Mouse (Mus musculus) effector memory CD4-positive, alpha-beta T cell, adult 5 months (primary cell): ENCODE results near the gene Speer4c. TPM values are rescaled to one million over a fixed set of nuclear protein-coding genes. Genes with fewer than 3 reads are reported as not detected.

Source experiments
- polyA plus RNA-seq: library from polyadenylated mRNA; unstranded; fragments of 100-300 nt; shearing (Covaris generic); gene quantifications from one replicate; pipeline ENCODE4 v1.2.1, GENCODE M21; 2017

The Speer4c gene
- not detected for polyA plus RNA-seq

GRCm38 (mm10) chr5:15714171-15714570 is at the start of gene Speer4c:
TSS of gene Speer4c (minus strand) at chr5:15714271.

Other genes with a start within 250 kb of the Speer4c start
- not detected for gene Gm21149, start 237.7 kb downstream of the Speer4c start, polyA plus RNA-seq
- not detected for gene Gm21190, start 185.0 kb downstream of the Speer4c start, polyA plus RNA-seq
- not detected for gene Gm21083, start 136.9 kb downstream of the Speer4c start, polyA plus RNA-seq
- gene Speer4d, start 95.2 kb downstream of the Speer4c start, polyA plus RNA-seq: not detected
- not detected for gene 4930572O03Rik, start 57.2 kb downstream of the Speer4c start, polyA plus RNA-seq
- gene Cacna2d1, start 220.4 kb upstream of the Speer4c start, polyA plus RNA-seq: not detected